Mouse (Mus musculus): ENCODE data around the gene Slc5a5.
A peak's percentile ranks its signal among the peaks of the same experiment; 100 is the strongest.

Gene Slc5a5

GRCm38 (mm10) chr8:70856028-70856427 lies 36.5 kb downstream of the Slc5a5 start:
- no peak for DNase-seq (ENCODE audit: low spot score in 2 of 2)

DNA sequence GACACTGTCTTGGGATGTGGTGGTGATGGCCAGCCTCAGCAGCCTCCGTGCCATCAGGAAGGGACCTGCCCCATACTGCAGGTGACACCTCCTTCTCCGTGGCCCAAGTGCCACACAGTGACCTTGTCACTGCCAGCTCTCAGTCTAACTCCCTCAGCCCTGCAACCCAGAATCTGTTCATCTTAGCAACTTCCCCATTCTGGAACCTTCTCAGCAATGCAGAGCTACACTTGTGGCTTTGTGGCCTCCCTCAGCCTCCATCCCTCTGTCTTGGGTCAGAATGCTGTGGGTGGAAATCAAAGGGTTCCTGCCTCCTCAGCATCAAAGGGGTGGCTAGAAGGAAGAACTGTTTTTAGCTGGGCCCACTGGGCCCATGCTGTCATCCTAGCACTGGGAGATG lies 38.7 kb downstream of the Slc5a5 start:
- no peak for DNase-seq (ENCODE audit: low spot score in 2 of 2)

DNA sequence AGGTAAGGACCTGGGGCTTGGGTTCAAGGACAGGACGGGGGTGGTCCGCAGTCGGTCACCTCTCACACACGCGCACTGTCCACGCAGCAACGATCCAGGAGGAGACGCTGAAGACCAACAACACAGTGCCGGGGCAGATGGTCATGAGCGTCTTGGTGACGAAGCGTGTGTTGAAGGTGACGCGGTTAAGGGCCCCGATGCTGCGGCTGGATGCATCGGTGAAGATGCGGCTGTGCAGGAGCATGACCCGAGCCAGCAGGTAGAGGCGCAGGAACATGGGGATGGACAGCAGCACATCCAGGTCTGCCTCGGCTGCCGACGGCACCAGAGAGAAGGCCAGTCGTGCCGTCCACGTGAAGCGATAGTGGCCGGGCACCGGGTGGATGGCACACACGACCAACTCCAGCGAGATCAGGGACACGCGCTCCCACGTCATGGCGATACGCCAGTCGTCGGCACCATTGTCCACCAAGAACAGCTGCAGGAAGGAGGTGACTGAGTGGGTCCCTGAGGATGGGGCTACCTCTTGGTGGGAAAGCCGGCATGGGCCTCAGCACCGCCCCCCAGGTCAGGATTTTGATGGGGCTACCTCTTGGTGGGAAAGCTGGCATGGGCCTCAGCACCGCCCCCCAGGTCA lies 39.8 kb downstream of the Slc5a5 start:
- no peak for DNase-seq (ENCODE audit: low spot score in 2 of 2)

GRCm38 (mm10) chr8:70851837-70852236 lies 40.7 kb downstream of the Slc5a5 start:
- no peak for DNase-seq (ENCODE audit: low spot score in 2 of 2)

DNA sequence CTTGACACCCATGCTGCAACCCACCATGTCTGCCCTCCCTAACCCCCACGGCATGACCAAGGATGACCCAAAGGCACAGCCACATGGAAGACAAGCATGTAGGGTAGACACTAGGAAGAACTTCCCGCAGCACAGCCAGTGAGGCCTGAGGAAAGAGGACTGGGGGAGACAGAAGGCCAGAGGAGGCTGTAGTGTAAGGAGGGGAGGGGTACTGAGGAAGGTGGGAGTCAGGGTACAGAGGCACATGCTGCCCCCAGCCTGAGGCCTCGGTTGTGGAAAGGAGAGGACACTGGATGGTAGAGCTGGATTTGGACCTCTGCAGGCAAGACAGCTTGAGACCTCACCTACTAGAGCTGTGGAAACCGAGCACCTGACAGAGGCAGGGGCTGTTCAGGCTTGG lies 41.6 kb downstream of the Slc5a5 start:
- no peak for DNase-seq (ENCODE audit: low spot score in 2 of 2)

GRCm38 (mm10) chr8:70850132-70850845 lies 42.3 kb downstream of the Slc5a5 start:
- DNase-seq (ENCODE audit: low spot score in 2 of 2) = no peak

DNA sequence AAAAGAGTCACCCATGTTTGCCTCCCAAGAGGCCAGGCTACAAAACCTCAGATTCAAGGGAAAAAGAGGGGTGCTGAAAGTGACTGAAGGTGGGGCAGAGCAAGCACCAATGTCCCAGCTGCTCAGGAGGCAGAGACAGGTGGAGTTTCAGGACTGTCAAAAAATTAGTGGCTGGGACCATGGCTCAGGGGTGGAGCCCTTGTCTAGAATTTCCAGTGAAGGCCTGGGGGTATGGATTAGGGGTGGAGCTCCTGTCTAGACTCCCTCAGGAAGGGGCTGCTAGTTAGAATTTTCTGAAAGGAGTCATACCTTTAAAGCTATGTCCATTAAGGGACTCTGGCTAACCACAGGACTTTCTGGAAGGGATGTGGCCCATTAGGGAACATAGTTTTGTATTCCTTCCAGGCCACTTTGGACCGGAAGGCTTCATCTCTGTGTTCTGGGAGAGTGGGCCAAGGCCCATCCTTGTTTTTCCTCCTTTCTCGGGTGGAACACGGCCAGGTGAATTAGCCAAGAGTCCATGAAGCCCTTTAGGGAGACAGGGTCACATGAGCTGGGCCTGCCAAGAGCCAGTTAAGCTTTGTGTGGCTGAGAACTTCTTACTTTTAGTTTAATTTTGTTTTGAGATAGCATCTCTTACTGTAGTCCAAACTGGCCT lies 43.1 kb downstream of the Slc5a5 start:
- DNase-seq (ENCODE audit: low spot score in 2 of 2) = no peak

DNA sequence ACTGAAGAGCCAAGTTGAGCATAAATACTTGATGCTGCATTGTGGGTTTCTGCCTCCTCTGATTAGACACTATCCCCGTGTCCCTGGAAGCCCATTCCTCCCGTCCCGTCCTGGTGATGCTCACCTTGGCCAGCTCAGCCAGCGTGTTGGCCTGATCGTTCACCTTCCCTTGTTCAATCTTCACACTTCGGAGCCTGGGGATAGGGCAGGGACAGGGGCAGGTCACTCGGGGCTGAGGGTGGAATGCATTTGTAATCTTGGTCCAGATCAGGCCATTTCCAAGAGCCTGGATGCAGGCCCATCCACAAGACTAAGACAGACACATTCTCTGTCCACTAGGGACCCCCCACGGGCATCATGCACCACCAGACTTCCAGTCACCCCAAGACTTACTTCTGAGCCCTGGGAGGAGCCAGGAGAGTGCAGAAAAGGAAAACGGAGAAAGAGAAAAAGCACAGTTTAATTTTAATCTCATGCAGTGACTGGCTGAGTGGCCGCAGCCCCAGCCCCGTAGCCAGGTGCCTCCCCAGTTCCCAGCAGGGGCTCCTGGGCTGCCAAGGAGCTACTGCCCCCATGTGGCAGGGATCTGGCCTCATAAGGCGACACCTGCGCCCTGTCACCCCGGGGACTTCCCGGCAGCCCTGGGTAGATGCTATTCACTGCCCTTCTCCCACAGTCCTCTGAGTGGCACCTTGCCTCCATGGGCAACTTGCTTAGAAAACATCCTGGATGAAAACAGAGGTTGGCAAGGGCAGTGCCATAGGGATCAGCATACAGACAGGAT lies 46.0 kb downstream of the Slc5a5 start:
- peak in 1 of 2 experiments; percentile 62 for DNase-seq (ENCODE audit: low spot score in 2 of 2)

DNA sequence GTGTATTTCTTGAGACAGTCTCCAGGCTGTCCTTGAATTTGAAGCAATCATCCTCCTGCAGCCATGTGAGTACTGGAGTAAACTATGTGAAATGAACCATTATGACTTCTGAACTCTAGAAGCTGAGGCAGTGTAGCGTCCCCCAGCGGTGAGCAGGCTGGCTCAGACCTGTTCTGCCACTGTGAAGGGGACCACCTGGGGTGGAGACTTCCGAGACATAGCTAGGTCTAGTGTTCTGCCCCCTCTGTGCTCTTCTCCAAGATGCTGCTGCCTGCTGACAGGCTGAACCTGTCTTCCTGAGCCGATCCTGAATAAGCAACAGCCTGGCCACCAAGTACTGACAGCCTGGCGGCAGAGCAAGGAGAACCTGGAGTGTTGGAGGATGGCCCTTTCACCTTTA lies 47.4 kb downstream of the Slc5a5 start:
- DNase-seq (ENCODE audit: low spot score in 2 of 2) = no peak

- peak; percentile 74 to 94 for DNase-seq (ENCODE audit: low spot score in 2 of 2)
These were observed 48.0 kb downstream of the Slc5a5 start for GRCm38 (mm10) chr8:70844523-70844922.

GRCm38 (mm10) chr8:70843941-70844340 lies 48.6 kb downstream of the Slc5a5 start:
- DNase-seq (ENCODE audit: low spot score in 2 of 2) = no peak

GRCm38 (mm10) chr8:70843214-70843773 lies 49.3 kb downstream of the Slc5a5 start:
- no peak for DNase-seq (ENCODE audit: low spot score in 2 of 2)

- DNase-seq (ENCODE audit: low spot score in 2 of 2) = no peak
These were observed 50.1 kb downstream of the Slc5a5 start for GRCm38 (mm10) chr8:70842484-70842883.

- peak; percentile 81 to 92 for DNase-seq (ENCODE audit: low spot score in 2 of 2)
These were observed 51.1 kb downstream of the Slc5a5 start for GRCm38 (mm10) chr8:70841147-70842072.

- no peak for DNase-seq (ENCODE audit: low spot score in 2 of 2)
These were observed 52.0 kb downstream of the Slc5a5 start for GRCm38 (mm10) chr8:70840590-70840989.

- DNase-seq (ENCODE audit: low spot score in 2 of 2) = peak; percentile 98 to 100
These were observed 52.9 kb downstream of the Slc5a5 start, which contains the start of gene Arrdc2 for GRCm38 (mm10) chr8:70839408-70840351. Gene Arrdc2 (minus strand): TSS chr8:70839720.

- DNase-seq (ENCODE audit: low spot score in 2 of 2) = peak in 1 of 2 experiments; percentile 51
These were observed 53.7 kb downstream of the Slc5a5 start for GRCm38 (mm10) chr8:70838654-70839407.

DNA sequence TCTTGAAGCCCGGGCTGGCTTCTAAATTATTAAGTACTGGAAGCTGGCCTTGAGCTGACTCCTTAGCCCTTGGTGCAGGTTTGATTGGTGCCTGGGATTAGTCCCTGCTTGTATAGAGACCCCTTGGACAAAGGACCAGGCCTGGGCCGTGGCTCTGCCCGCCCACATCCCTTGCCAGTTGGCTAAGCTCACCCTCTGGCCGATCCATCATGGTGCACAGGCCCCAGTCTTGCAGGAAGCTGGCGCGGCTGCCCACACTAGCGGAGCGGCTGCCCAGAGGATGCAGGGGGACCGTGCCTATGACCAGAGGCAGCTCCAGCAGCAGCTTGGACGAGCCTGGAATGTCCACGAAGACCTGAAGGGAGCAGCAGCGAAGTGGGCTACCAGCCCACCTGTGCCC lies 55.9 kb downstream of the Slc5a5 start:
- no peak for DNase-seq (ENCODE audit: low spot score in 2 of 2)

DNA sequence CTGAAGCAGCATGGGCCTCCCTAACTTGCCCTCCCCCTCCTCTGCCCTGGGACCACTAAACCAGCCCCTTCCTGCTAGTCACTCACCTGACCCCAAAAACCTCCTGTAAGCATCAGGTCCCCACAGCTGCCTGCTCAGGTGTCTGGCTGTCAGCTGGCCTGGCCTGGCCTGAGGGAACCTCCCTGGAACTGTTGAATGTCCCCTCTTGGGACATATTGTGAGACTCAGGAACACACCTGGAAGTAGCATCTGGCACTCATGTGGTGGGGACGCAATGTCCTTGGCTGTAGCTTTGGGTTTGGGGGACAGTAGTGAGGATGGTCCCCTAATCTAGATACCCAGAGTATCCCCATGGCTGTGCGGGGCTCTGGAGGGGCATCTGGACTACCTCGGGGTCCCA lies 58.5 kb downstream of the Slc5a5 start:
- no peak for DNase-seq (ENCODE audit: low spot score in 2 of 2)
